Mouse (Mus musculus) heart, postnatal 0 days (tissue): ENCODE measurements at regions not wholly inside any gene's neighbourhood (a gene's known extent, or its start where the extent isn't known, plus 50 kb on each side); places are given as distances from the start of the nearest gene placed in this dataset.

Source experiments
- ATAC-seq: fragments of 200-750 bp; cut with Nextera tagmentation; 2 replicates; pipeline ENCODE4 v1.8.0; 2017; ENCODE audit warnings: low read depth, moderate number of reproducible peaks, moderate library complexity; ENCODE audit not compliant: insufficient read depth
- DNase-seq: peaks from one replicate; pipeline ENCODE4 v3.0.0-alpha.2; 2016; ENCODE audit warnings: low spot score
- H3K27ac ChIP-seq: fragments of 300-500 bp; sonication (generic); 2 replicates; pipeline ENCODE4 v1.5.1; 2014; ENCODE audit warnings: low read depth, mild to moderate bottlenecking
- H3K27me3 ChIP-seq: fragments of 300-500 bp; sonication (generic); 2 replicates; pipeline ENCODE4 v1.6.1; 2014; ENCODE audit warnings: low read length, mixed read lengths; ENCODE audit not compliant: control insufficient read depth, insufficient read depth
- H3K36me3 ChIP-seq: fragments of 300-500 bp; sonication (generic); replicated peaks from 2 replicates; pipeline ENCODE4 v1.6.1; 2014; ENCODE audit warnings: low read length, mixed read lengths; ENCODE audit not compliant: control insufficient read depth, insufficient read depth
- H3K4me1 ChIP-seq: fragments of 300-500 bp; sonication (generic); 2 replicates; pipeline ENCODE4 v1.6.1; 2014; ENCODE audit warnings: antibody characterized with exemption; ENCODE audit not compliant: control insufficient read depth, insufficient read depth
- H3K4me2 ChIP-seq: fragments of 300-500 bp; sonication (generic); 2 replicates; pipeline ENCODE4 v1.6.1; 2014; ENCODE audit warnings: low read depth, mild to moderate bottlenecking, low read length, moderate library complexity
- H3K4me3 ChIP-seq: fragments of 300-500 bp; sonication (generic); 2 replicates; pipeline ENCODE4 v1.5.1; 2014; ENCODE audit warnings: low read depth, low read length
- H3K9ac ChIP-seq: fragments of 300-500 bp; sonication (generic); replicated peaks from 2 replicates; pipeline ENCODE4 v1.6.1; 2014; ENCODE audit warnings: low read depth, low read length, mixed read lengths
- H3K9me3 ChIP-seq: fragments of 300-500 bp; sonication (generic); replicated peaks from 2 replicates; pipeline ENCODE4 v1.6.1; 2016; ENCODE audit warnings: low read length; ENCODE audit not compliant: control insufficient read depth
- CTCF ChIP-seq: IDR thresholded peaks from 2 replicates; pipeline ENCODE4 v1.5.1; 2016; ENCODE audit warnings: antibody characterized with exemption, control low read depth, low read depth
- EP300 ChIP-seq: IDR thresholded peaks from 2 replicates; pipeline ENCODE4 v1.6.1; 2016; ENCODE audit warnings: antibody characterized with exemption, low read depth
- WGBS: fragments of 180-500 bp; shearing (Covaris S2); extraction: QIAGEN DNeasy Blood & Tissue Kit; methylation state at CpG from one replicate; pipeline ENCODE4 v1.1.7; 2014; 5-methylcytosine and 5-hydroxymethylcytosine counted together

DNA sequence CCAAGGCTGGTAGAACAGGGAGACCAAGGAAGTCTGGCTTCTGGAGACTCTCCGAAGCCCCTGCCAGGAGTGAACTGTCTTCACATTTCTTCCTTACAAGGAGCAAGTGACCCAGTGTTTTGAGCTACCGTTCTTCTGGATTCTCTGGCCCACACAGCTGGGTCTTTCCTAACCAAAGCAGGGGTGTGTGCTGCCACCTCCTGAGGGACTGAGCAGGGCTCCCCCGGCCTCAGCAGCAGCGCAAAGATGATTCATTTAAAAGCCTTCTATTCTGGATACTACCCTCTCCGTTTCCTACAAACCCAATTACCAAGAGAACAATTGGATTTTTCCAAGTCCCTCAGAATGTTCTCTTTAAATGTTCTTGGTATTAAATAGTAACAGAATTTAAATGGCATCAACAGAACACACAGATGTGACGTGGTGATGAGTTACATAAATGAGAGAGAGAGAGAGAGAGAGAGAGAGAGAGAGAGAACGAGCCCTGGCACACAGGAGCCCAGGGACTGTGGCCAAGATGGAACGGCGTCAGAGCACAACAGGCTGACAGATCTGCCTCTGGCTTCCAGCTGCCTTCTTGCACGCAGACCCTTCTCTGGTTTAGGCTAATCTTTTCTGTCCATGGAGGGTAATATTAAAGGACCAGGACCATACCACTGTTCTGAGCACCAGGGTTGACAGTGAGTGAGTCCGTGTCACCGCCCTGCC, 191.6 kb downstream of the Agtpbp1 start:
- H3K9me3 ChIP-seq = no peaks in the 10 kb centered on the region
- H3K9ac ChIP-seq = no peak overlapping the region
- WGBS = 70% methylated on average over 12 of the region's 12 CpGs
- TF ChIP-seq CTCF (no peak), EP300 (no peak)
- 0 out of 2 replicates have a peak, but pooled peaks cover 4% of the 10 kb centered on the region for H3K27me3 ChIP-seq
- H3K4me2 ChIP-seq = no peak overlapping the region
- no peak for ATAC-seq
- no peak for DNase-seq
- no peaks in the 10 kb centered on the region for H3K36me3 ChIP-seq
- no peaks in the 10 kb centered on the region for H3K4me1 ChIP-seq
- H3K27ac ChIP-seq = no peak overlapping the region
- no peak overlapping the region for H3K4me3 ChIP-seq

DNA sequence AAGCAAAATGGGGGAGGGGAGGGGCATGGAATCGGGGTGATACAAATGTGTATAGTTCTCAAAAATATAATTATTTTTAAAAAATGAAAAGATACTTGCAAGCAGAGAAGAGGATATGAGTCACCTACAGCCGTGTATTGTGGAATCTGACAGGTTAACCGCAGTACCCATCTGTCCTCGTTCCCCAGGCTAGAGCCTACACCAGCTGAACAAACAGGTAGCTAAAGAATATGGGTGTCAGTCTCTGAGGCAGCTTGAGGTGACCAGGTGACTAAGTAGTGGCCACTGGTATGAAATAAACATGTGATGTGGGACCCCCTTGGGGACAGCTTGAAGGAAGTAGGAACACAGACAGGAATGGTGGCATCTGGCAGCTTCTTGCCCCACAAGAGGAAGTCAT, 192.2 kb downstream of the Agtpbp1 start:
- no peaks in the 10 kb centered on the region for H3K4me1 ChIP-seq
- DNase-seq (no peak), ATAC-seq (no peak)
- WGBS = 82% methylated on average over 4 of the region's 4 CpGs
- H3K27ac ChIP-seq = no peak overlapping the region
- no peaks in the 10 kb centered on the region for H3K36me3 ChIP-seq
- H3K9me3 ChIP-seq = no peaks in the 10 kb centered on the region
- H3K9ac ChIP-seq = no peak overlapping the region
- H3K27me3 ChIP-seq = 0 out of 2 replicates have a peak, but pooled peaks cover 4% of the 10 kb centered on the region
- TF ChIP-seq EP300 (no peak), CTCF (no peak)
- no peak overlapping the region for H3K4me3 ChIP-seq
- H3K4me2 ChIP-seq = no peak overlapping the region

DNA sequence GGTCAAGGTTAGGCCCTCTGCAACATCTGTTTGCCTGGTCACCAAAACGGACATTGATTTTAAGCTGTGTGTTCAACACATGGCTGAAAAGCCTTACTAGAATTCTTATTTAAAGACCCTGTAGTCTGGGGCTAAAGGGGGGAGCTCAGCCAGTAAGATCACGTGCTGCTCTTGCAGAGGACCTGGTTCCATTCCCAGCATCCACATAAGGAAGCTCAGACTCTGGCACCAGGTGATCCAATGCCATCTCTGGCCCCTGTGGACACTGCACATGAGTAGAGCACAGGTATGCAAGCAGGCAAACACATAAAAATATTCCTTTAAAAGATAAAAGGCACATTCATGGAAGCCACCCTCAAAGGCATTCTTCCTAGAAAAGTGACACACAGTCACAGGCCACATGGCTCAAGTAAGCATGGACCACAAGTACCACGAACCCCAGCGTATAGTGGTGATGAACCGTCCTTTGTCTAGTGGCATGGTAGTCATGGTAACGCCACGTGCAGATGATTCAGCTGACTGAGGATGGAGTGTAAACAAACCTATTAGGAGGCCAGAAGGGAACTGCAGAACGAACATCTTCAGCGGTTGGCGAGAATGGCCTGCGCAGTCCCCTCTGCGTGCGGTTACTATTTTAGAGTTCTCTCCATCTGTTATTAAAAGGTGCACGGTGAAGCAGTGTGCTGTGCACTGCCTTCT, 197.3 kb downstream of the Agtpbp1 start:
- no peak overlapping the region for H3K9ac ChIP-seq
- H3K27me3 ChIP-seq = 0 out of 2 replicates have a peak, but pooled peaks cover 2% of the 10 kb centered on the region
- WGBS = 83% methylated on average over 14 of the region's 14 CpGs
- no peak overlapping the region for H3K4me2 ChIP-seq
- H3K4me3 ChIP-seq = no peak overlapping the region
- H3K9me3 ChIP-seq = no peaks in the 10 kb centered on the region
- no peak overlapping the region for H3K27ac ChIP-seq
- no peak for TF ChIP-seq EP300
- TF ChIP-seq CTCF = no peak
- no peak for DNase-seq
- ATAC-seq = no peak
- H3K4me1 ChIP-seq = no peaks in the 10 kb centered on the region
- no peaks in the 10 kb centered on the region for H3K36me3 ChIP-seq

DNA sequence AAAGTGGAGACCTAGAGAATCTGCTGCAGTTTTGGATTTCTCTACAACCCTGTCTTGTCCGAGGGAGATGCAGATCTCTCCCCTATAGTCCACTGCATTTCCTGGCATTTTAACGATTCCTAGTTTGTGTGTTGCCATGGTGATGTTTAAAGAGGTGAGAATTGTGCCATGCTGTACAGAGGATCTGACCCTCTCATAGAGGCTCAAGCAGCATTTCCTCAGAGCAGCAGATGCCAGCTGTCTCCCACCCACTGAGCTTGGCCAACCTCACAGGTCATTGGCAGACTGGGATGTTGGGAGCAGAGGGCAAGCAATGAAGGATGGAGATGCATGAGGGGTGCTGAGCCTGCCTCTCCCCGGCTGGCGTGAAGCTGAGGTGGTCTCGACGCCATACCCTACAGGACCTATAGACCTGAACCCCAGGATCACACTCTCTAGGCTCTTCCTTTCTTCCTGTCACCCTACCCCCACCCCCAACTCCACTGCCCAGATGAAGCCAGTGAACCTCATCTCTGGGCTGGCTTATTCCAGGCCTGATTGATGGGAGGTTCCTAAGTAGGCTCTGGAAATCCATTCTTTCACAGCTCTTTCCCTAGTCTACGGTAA, 198.0 kb downstream of the Agtpbp1 start:
- 81% methylated on average over 7 of the region's 7 CpGs for WGBS
- H3K4me2 ChIP-seq = no peak overlapping the region
- TF ChIP-seq CTCF (no peak), EP300 (no peak)
- no peak overlapping the region for H3K9ac ChIP-seq
- no peaks in the 10 kb centered on the region for H3K27me3 ChIP-seq
- H3K4me3 ChIP-seq = no peak overlapping the region
- no peak overlapping the region for H3K27ac ChIP-seq
- DNase-seq (no peak), ATAC-seq (no peak)
- no peaks in the 10 kb centered on the region for H3K9me3 ChIP-seq
- no peaks in the 10 kb centered on the region for H3K36me3 ChIP-seq
- no peaks in the 10 kb centered on the region for H3K4me1 ChIP-seq

DNA sequence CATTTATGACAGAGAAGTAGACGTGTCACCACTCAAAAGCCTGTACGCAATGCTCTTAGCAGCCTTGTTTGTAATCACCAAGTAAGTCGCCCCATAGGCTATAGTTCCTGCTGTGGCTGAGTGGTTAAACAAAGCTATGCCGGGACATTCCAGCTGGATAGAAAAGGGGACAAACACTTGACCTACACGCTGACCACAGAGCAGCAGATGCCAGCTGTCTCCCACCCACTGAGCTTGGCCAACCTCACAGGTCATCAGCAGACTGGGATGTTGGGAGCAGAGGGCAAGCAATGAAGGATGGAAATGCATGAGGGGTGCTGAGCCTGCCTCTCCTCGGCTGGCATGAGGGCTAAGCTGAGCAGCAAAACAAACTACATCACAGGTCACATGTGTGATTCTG, 199.2 kb downstream of the Agtpbp1 start:
- no peaks in the 10 kb centered on the region for H3K27me3 ChIP-seq
- DNase-seq (no peak), ATAC-seq (no peak)
- H3K4me1 ChIP-seq = no peaks in the 10 kb centered on the region
- no peak overlapping the region for H3K9ac ChIP-seq
- no peak overlapping the region for H3K27ac ChIP-seq
- no peak overlapping the region for H3K4me3 ChIP-seq
- no peaks in the 10 kb centered on the region for H3K36me3 ChIP-seq
- no peaks in the 10 kb centered on the region for H3K9me3 ChIP-seq
- TF ChIP-seq CTCF (no peak), EP300 (no peak)
- H3K4me2 ChIP-seq = no peak overlapping the region
- WGBS = 60% methylated on average over 6 of the region's 6 CpGs
